Mouse (Mus musculus) limb, embryonic 14.5 days (tissue): ENCODE measurements around the gene Akap13. TPM values are rescaled to one million over a fixed set of nuclear protein-coding genes. Genes with fewer than 3 reads are reported as not detected.

ENCODE experiments used
- ATAC-seq: fragments of 200-750 bp; cut with Nextera tagmentation; 2 replicates; pipeline ENCODE4 v1.8.0; 2017; ENCODE audit warnings: low read depth, moderate number of reproducible peaks, moderate TSS enrichment; ENCODE audit not compliant: low FRiP score
- DNase-seq: peaks from one replicate; pipeline ENCODE4 v3.0.0-alpha.2; 2015; ENCODE audit warnings: low spot score
- H3K27ac ChIP-seq: fragments of 300-500 bp; sonication (generic); replicated peaks from 2 replicates; pipeline ENCODE4 v1.5.1; 2014; ENCODE audit warnings: low read depth, mild to moderate bottlenecking, low read length, moderate library complexity, mixed read lengths
- H3K27me3 ChIP-seq: fragments of 300-500 bp; sonication (generic); 2 replicates; pipeline ENCODE4 v1.6.1; 2014; ENCODE audit warnings: low read length, mixed read lengths; ENCODE audit not compliant: control insufficient read depth, insufficient read depth
- H3K36me3 ChIP-seq: fragments of 300-500 bp; sonication (generic); 2 replicates; pipeline ENCODE4 v1.6.1; 2014; ENCODE audit warnings: mild to moderate bottlenecking, low read length, moderate library complexity, mixed read lengths; ENCODE audit not compliant: control insufficient read depth, insufficient read depth
- H3K4me1 ChIP-seq: fragments of 300-500 bp; sonication (generic); 2 replicates; pipeline ENCODE4 v1.6.1; 2014; ENCODE audit warnings: antibody characterized with exemption, low read length, mixed read lengths; ENCODE audit not compliant: control insufficient read depth, insufficient read depth
- H3K4me2 ChIP-seq: fragments of 300-500 bp; sonication (generic); replicated peaks from 2 replicates; pipeline ENCODE4 v1.6.1; 2014; ENCODE audit warnings: low read depth, mild to moderate bottlenecking, low read length, moderate library complexity; ENCODE audit not compliant: severe bottlenecking
- H3K4me3 ChIP-seq: fragments of 300-500 bp; sonication (generic); replicated peaks from 2 replicates; pipeline ENCODE4 v1.5.1; 2014; ENCODE audit warnings: low read length
- H3K9ac ChIP-seq: fragments of 300-500 bp; sonication (generic); 2 replicates; pipeline ENCODE4 v1.6.1; 2014; ENCODE audit warnings: mild to moderate bottlenecking, low read depth, low read length, moderate library complexity; ENCODE audit not compliant: severe bottlenecking
- H3K9me3 ChIP-seq: fragments of 300-500 bp; sonication (generic); 2 replicates; pipeline ENCODE4 v1.6.1; 2016; ENCODE audit warnings: low read length; ENCODE audit not compliant: control insufficient read depth
- POLR2A ChIP-seq: fragments of 200-500 bp; IDR thresholded peaks from 2 replicates; pipeline ENCODE4 v1.8.0; 2012; ENCODE audit warnings: inconsistent platforms, mild to moderate bottlenecking, moderate library complexity, borderline replicate concordance; ENCODE audit not compliant: insufficient read depth, insufficient read length; ENCODE audit errors: extremely low read depth
- WGBS: fragments of 180-500 bp; shearing (Covaris S2); extraction: QIAGEN DNeasy Blood & Tissue Kit; methylation state at CpG from one replicate; pipeline ENCODE4 v1.1.7; 2014; 5-methylcytosine and 5-hydroxymethylcytosine counted together
- polyA plus RNA-seq, 2 experiments: library from polyadenylated mRNA; depleted of rRNA in 1 of 2; stranded (reverse) in 1 of 2; unstranded in 1 of 2; fragments of >200 nt; fragmentation: Nextera tagmentation in 1 of 2; extraction: Ambion mirVana in 1 of 2; gene quantifications; 2 replicates each; pipeline versions ENCODE4 v1.2.1 to v1.2.3; 2012 to 2014

The Akap13 gene
- polyA plus RNA-seq, 2 experiments: 18.7 to 51.4 TPM

DNA sequence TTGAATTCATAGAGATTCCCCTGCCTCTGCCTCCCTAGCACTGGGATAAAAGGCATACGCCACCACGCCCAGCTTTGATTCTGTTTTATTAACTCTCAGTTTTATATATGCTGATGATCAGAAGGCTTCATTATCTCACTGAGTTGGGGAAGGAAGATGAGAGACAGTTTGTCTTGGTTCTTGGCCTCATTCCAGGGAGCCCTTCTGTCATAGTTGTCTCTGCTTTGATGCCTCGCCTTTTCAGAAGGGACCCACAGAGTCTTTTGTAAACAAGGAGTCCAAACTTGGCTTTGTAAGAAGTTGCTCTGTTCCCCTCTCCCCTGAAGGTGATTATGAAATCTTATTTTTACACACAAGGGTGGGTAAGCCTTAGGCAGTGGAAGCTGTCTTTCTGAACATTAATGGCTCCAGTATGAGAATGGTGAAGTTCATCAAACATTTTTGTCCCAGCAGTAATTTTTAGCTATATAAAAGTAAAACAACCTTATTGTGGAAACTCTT lies 40.7 kb downstream of the Akap13 start:
- no peak overlapping the region for H3K9ac ChIP-seq
- H3K4me3 ChIP-seq: no peak overlapping the region
- DNase-seq: no peak
- TF ChIP-seq POLR2A: no peak
- no peaks in the 10 kb centered on the region for H3K27me3 ChIP-seq
- H3K4me1 ChIP-seq: no peaks in the 10 kb centered on the region
- no peaks in the 10 kb centered on the region for H3K36me3 ChIP-seq
- no peak overlapping the region for H3K27ac ChIP-seq
- WGBS: 89% methylated on average over 3 of the region's 3 CpGs
- no peak overlapping the region for H3K4me2 ChIP-seq
- no peaks in the 10 kb centered on the region for H3K9me3 ChIP-seq
- ATAC-seq: no peak

- no peaks in the 10 kb centered on the region for H3K4me1 ChIP-seq
- no peak overlapping the region for H3K9ac ChIP-seq
- H3K9me3 ChIP-seq: no peaks in the 10 kb centered on the region
- no peak overlapping the region for H3K4me3 ChIP-seq
- H3K36me3 ChIP-seq: no peaks in the 10 kb centered on the region
- no peaks in the 10 kb centered on the region for H3K27me3 ChIP-seq
- WGBS: 67% methylated on average over 5 of the region's 5 CpGs
- ATAC-seq (no peak), DNase-seq (no peak)
- no peak overlapping the region for H3K4me2 ChIP-seq
- TF ChIP-seq POLR2A: no peak
- H3K27ac ChIP-seq: no peak overlapping the region
Observed at GRCm38 (mm10) chr7:75498627-75499026, 43.3 kb downstream of the Akap13 start.

DNA sequence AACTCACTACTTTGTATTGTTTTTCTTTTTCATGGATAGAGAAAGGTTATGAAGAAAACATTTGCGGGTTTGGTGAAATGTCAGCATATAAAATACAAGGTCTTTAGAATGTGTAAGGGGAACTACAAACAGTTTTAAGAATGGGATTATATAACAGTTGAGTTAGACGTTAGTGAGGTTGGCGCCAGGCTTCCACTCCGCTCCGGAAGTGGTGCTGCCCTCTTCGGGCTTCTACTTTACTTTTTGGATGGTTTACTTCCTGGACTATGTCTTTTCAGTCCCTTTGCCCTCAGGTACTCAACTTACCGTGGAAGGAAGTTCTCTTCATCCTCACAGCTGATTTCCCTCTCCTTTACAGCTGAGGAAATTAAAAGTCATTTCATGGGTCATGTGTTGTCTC lies 43.9 kb downstream of the Akap13 start:
- Histone ChIP-seq H3K27ac (no peak overlapping the region), H3K9ac (no peak overlapping the region), H3K36me3 (no peaks in the 10 kb centered on the region), H3K4me1 (no peaks in the 10 kb centered on the region), H3K4me3 (no peak overlapping the region), H3K27me3 (no peaks in the 10 kb centered on the region), H3K9me3 (no peaks in the 10 kb centered on the region), H3K4me2 (no peak overlapping the region)
- 77% methylated on average over 7 of the region's 7 CpGs for WGBS
- DNase-seq (no peak), ATAC-seq (no peak)
- TF ChIP-seq POLR2A: no peak

DNA sequence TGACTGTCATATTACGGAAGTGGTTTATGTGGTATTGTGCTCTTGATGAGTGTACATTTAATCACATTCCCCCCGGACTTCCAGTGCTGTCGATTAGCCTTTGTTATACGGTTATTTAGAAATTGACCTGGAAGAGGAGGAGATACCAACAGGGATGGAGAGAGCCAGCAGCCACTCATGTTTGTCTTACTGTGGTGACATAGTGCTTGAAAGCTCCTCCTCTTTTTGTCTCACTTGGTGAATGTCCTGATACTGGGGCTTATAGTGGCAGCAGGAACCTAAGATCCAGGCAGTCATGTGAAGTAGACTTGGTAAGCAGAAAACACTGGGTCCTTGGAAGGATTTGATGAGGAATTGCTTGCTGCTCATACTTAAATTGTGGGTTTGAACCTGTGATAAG lies 44.8 kb downstream of the Akap13 start:
- Histone ChIP-seq H3K9me3 (no peaks in the 10 kb centered on the region), H3K27me3 (no peaks in the 10 kb centered on the region), H3K4me2 (no peak overlapping the region), H3K4me3 (no peak overlapping the region), H3K27ac (no peak overlapping the region), H3K4me1 (no peaks in the 10 kb centered on the region), H3K9ac (no peak overlapping the region), H3K36me3 (no peaks in the 10 kb centered on the region)
- ATAC-seq: no peak
- 92% methylated on average over 4 of the region's 4 CpGs for WGBS
- no peak for DNase-seq
- no peak for TF ChIP-seq POLR2A

GRCm38 (mm10) chr7:75500793-75501192 lies 45.5 kb downstream of the Akap13 start:
- WGBS: 85% methylated on average over 4 of the region's 4 CpGs

DNA sequence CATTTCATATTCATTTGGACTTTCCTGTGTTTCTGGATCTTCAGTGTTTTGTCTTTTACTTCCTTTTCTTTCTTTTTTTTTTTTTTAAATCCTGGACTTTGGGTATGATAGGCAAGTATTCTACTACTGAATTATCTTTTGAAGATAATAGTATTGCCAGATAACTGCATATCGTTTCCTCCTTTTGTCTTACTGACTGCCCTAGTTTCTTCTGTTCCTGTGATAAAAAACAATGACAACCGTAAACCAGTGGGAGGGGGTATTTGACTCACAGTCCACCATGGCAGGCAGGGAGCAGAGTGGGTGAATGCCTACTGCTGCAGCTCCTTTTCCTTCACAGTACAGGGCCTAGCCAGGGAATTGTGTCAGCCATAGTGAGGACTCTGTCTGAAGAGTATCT lies 49.2 kb downstream of the Akap13 start:
- no peak for DNase-seq
- H3K27ac ChIP-seq: no peak overlapping the region
- 79% methylated on average over 2 of the region's 2 CpGs for WGBS

More at GRCm38 (mm10) chr7:75500793-75501192, 45.5 kb downstream of the Akap13 start:
- no peaks in the 10 kb centered on the region for H3K36me3 ChIP-seq
- no peak overlapping the region for H3K27ac ChIP-seq
- DNase-seq: no peak
- H3K27me3 ChIP-seq: no peaks in the 10 kb centered on the region
- H3K4me2 ChIP-seq: no peak overlapping the region
- no peaks in the 10 kb centered on the region for H3K9me3 ChIP-seq
- H3K4me3 ChIP-seq: no peak overlapping the region
- no peak overlapping the region for H3K9ac ChIP-seq
- ATAC-seq: no peak
- no peak for TF ChIP-seq POLR2A
- H3K4me1 ChIP-seq: no peaks in the 10 kb centered on the region

More for the DNA sequence above, 49.2 kb downstream of the Akap13 start:
- Histone ChIP-seq H3K36me3 (no peaks in the 10 kb centered on the region), H3K27me3 (no peaks in the 10 kb centered on the region), H3K9me3 (no peaks in the 10 kb centered on the region), H3K9ac (no peak overlapping the region), H3K4me1 (peaks cover 6% of the 10 kb centered on the region; the same call in 1 of the 2 replicates), H3K4me3 (no peak overlapping the region), H3K4me2 (no peak overlapping the region)
- ATAC-seq: no peak
- TF ChIP-seq POLR2A: no peak
